ENCODE assay signal across 20 mouse cellular contexts in the genomic region with DNA sequence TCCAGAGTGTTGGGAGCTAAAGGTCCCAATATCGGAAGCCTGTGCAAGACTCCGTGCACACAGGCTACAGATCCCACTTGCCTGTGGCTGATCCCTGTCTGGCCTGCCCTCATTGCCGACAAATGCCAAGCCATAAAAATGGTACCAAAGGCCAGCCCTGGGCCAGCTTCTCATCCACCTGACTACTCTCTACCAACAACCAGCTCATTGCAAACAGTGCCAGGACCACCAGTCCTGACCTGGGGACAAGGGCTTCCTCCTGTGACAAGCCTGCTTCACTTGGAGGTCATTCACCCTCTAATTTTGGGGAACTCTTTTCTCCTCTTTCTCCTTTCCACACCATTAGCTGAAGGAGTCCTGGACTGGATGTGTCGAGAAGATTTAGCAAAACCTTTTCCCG. TPM values are rescaled to one million over a fixed set of nuclear protein-coding genes. Genes with fewer than 3 reads are reported as not detected.
DNase-seq lines count a peak whose midpoint lies in the region; ATAC-seq lines count a peak whose summit lies in the region.
"Had no signal": no experiment of that assay in that cellular context is flagged by ENCODE, and none has a peak within 500 bp of the region (broad histone marks: within the 10 kb centered on the region; RNA-seq: fewer than 3 reads in every experiment).

No protein-coding gene starts in this region.

- peak overlapping the region; percentile 57; the same call in 1 of the 2 replicates for H3K27ac ChIP-seq in forebrain, embryonic 13.5 days
- no peak overlapping the region for H3K27ac ChIP-seq in forebrain, embryonic 10.5 days
- peak overlapping the region; percentile 90 for H3K27ac ChIP-seq in heart, embryonic 15.5 days
- H3K27ac ChIP-seq in heart, embryonic 11.5 days (ENCODE audit: low read depth, low read length) = no peak overlapping the region
- H3K27ac ChIP-seq in macrophage = peak overlapping the region; percentile 97
- H3K27ac ChIP-seq: kidney, embryonic 15.5 days; liver, embryonic 14.5 days had no signal

- H3K79me2 ChIP-seq in macrophage (ENCODE audit: inconsistent target) = peaks cover 95% of the 10 kb centered on the region

- H3K9me3 ChIP-seq in forebrain, embryonic 13.5 days (replicated peaks) = no peaks in the 10 kb centered on the region
- H3K9me3 ChIP-seq in forebrain, embryonic 10.5 days = no peaks in the 10 kb centered on the region
- H3K9me3 ChIP-seq in heart, embryonic 15.5 days (replicated peaks) = no peaks in the 10 kb centered on the region
- no peaks in the 10 kb centered on the region for H3K9me3 ChIP-seq in heart, embryonic 11.5 days (replicated peaks; ENCODE audit: control insufficient read depth, low read length)
- H3K9me3 ChIP-seq in megakaryocyte, embryonic 14.5 days = no peaks in the 10 kb centered on the region
- H3K9me3 ChIP-seq: embryonic facial prominence, embryonic 15.5 days; kidney, embryonic 15.5 days had no signal

- WGBS in forebrain, embryonic 13.5 days = 92% methylated on average over 5 of the region's 5 CpGs
- WGBS in forebrain, embryonic 10.5 days = 88% methylated on average over 5 of the region's 5 CpGs
- WGBS in heart, embryonic 15.5 days = 79% methylated on average over 5 of the region's 5 CpGs
- WGBS in heart, embryonic 11.5 days (ENCODE audit: insufficient replicate concordance) = 74% methylated on average over 5 of the region's 5 CpGs
- WGBS in macrophage (ENCODE audit: missing documents) = 87% methylated on average over 5 of the region's 5 CpGs

- no peak for DNase-seq in forebrain, embryonic 10.5 days (ENCODE audit: extremely low spot score, low spot score)
- DNase-seq: B cell, adult 2 months; cerebellum, adult 18-20 months; gastrocnemius, postnatal 36 days; right cerebral cortex, postnatal 4 days; thymus, adult 18-20 months had no signal

- no peaks in the 10 kb centered on the region for H3K27me3 ChIP-seq in forebrain, embryonic 13.5 days
- no peaks in the 10 kb centered on the region for H3K27me3 ChIP-seq in forebrain, embryonic 10.5 days (ENCODE audit: poor library complexity, severe bottlenecking)
- no peaks in the 10 kb centered on the region for H3K27me3 ChIP-seq in heart, embryonic 15.5 days
- no peaks in the 10 kb centered on the region for H3K27me3 ChIP-seq in heart, embryonic 11.5 days (ENCODE audit: control insufficient read depth, insufficient read depth, low read length)
- H3K27me3 ChIP-seq in megakaryocyte, embryonic 14.5 days (replicated peaks) = no peaks in the 10 kb centered on the region
- H3K27me3 ChIP-seq: embryonic facial prominence, embryonic 15.5 days; kidney, embryonic 15.5 days; Patski had no signal

- ATAC-seq in forebrain, embryonic 13.5 days = no peak
- ATAC-seq in heart, embryonic 15.5 days (replicated peaks; ENCODE audit: insufficient number of reproducible peaks, insufficient read depth, low FRiP score, low read depth) = no peak
- no peak for ATAC-seq in heart, embryonic 11.5 days (replicated peaks; ENCODE audit: insufficient number of reproducible peaks, low FRiP score, low TSS enrichment)
- no peak for ATAC-seq in megakaryocyte, adult 5-6 weeks (ENCODE audit: poor library complexity, severe bottlenecking)
- no peak for ATAC-seq in erythroid progenitor cell, adult 5-6 weeks (replicated peaks; ENCODE audit: low FRiP score, poor library complexity, severe bottlenecking)

- H3K4me2 ChIP-seq in forebrain, embryonic 13.5 days = no peak overlapping the region
- H3K4me2 ChIP-seq in heart, embryonic 15.5 days = no peak overlapping the region
- no peak overlapping the region for H3K4me2 ChIP-seq in heart, embryonic 11.5 days
- H3K4me2 ChIP-seq: embryonic facial prominence, embryonic 15.5 days; kidney, embryonic 15.5 days had no signal

- peaks cover 51% of the 10 kb centered on the region for H3K4me1 ChIP-seq in forebrain, embryonic 13.5 days
- H3K4me1 ChIP-seq in forebrain, embryonic 10.5 days = peaks cover 45% of the 10 kb centered on the region
- peaks cover 76% of the 10 kb centered on the region for H3K4me1 ChIP-seq in heart, embryonic 15.5 days (replicated peaks)
- peaks cover 50% of the 10 kb centered on the region for H3K4me1 ChIP-seq in heart, embryonic 11.5 days (ENCODE audit: control insufficient read depth, insufficient read depth, low read length)
- H3K4me1 ChIP-seq in megakaryocyte, embryonic 14.5 days = peaks cover 97% of the 10 kb centered on the region

- no peak overlapping the region for H3K4me3 ChIP-seq in forebrain, embryonic 13.5 days
- H3K4me3 ChIP-seq in forebrain, embryonic 10.5 days = no peak overlapping the region
- no peak overlapping the region for H3K4me3 ChIP-seq in heart, embryonic 15.5 days
- no peak overlapping the region for H3K4me3 ChIP-seq in heart, embryonic 11.5 days (ENCODE audit: low read depth, low read length)
- H3K4me3 ChIP-seq in megakaryocyte, embryonic 14.5 days (replicated peaks) = peak overlapping the region; percentile 40
- H3K4me3 ChIP-seq in macrophage (ENCODE audit: inconsistent target) = no peak overlapping the region
- H3K4me3 ChIP-seq: embryonic facial prominence, embryonic 15.5 days; kidney, embryonic 15.5 days; left cerebral cortex, adult 2 months had no signal

- H3K9ac ChIP-seq in forebrain, embryonic 13.5 days = no peak overlapping the region
- no peak overlapping the region for H3K9ac ChIP-seq in heart, embryonic 15.5 days
- H3K9ac ChIP-seq in heart, embryonic 11.5 days (ENCODE audit: low read depth, low read length) = no peak overlapping the region
- H3K9ac ChIP-seq: embryonic facial prominence, embryonic 15.5 days; kidney, embryonic 15.5 days; liver, embryonic 14.5 days had no signal

- no peaks in the 10 kb centered on the region for H3K36me3 ChIP-seq in forebrain, embryonic 13.5 days (ENCODE audit: poor library complexity, severe bottlenecking)
- H3K36me3 ChIP-seq in forebrain, embryonic 10.5 days (replicated peaks) = no peaks in the 10 kb centered on the region
- H3K36me3 ChIP-seq in heart, embryonic 15.5 days = no peaks in the 10 kb centered on the region
- no peaks in the 10 kb centered on the region for H3K36me3 ChIP-seq in heart, embryonic 11.5 days (ENCODE audit: control insufficient read depth, insufficient read depth, low read length)
- H3K36me3 ChIP-seq in megakaryocyte, embryonic 14.5 days (replicated peaks; ENCODE audit: low read length) = peaks cover 87% of the 10 kb centered on the region
- no peaks in the 10 kb centered on the region for H3K36me3 ChIP-seq in macrophage (ENCODE audit: inconsistent target)
- H3K36me3 ChIP-seq: embryonic facial prominence, embryonic 15.5 days; kidney, embryonic 15.5 days had no signal

RNA-seq across cellular contexts. Expression of a gene that starts 29.8 kb away (rescaled TPM):
- 18.2 and 19.9 TPM in 2 replicates for polyA plus RNA-seq in forebrain, embryonic 13.5 days (2015; fragmentation: Nextera tagmentation; extraction: Ambion mirVana)
- 24.8 and 27.2 TPM in 2 replicates for polyA plus RNA-seq in forebrain, embryonic 10.5 days (2016; fragmentation: Nextera tagmentation; extraction: Ambion mirVana)
- polyA plus RNA-seq in heart, embryonic 15.5 days (2015; fragmentation: Nextera tagmentation; extraction: Ambion mirVana) = 19.0 and 28.5 TPM in 2 replicates
- 26.3 and 36.3 TPM in 2 replicates for polyA plus RNA-seq in heart, embryonic 11.5 days (2014; fragmentation: Nextera tagmentation; extraction: Ambion mirVana)
- polyA plus RNA-seq in megakaryocyte, embryonic 14.5 days (2012; ENCODE audit: insufficient read depth, low replicate concordance) = 86.3 and 103 TPM in 2 replicates
- 72.8 and 75.0 TPM in 2 replicates for total RNA-seq in megakaryocyte, adult 5-6 weeks (2015)
- total RNA-seq in megakaryocyte, adult 5-6 weeks (2017) = 159 and 164 TPM in 2 replicates
- total RNA-seq in macrophage (2018; cell fraction: chromatin; rRNA removed) = 100 to 1,000 TPM in 19 of 26 experiments, 10 to 100 TPM in 7; 24.5 to 267 (median 142) TPM
- total RNA-seq in macrophage (2018; cell fraction: cytosol; rRNA removed) = 100 to 1,000 TPM in 7 of 26 experiments, 10 to 100 TPM in 19; 56.4 to 109 (median 82.5) TPM
- 100 to 1,000 TPM in 12 of 26 experiments, 10 to 100 TPM in 14; 30.1 to 198 (median 99.8) TPM for total RNA-seq in macrophage (2018; cell fraction: nucleus; rRNA removed)
- 72.6 to 95.1 TPM (median 88.3 TPM) in 3 replicates for polyA plus RNA-seq in macrophage (2018)
- total RNA-seq in erythroid progenitor cell, adult 5-6 weeks (2015; ENCODE audit: low replicate concordance) = 6.5 and 9.6 TPM in 2 replicates
- 12.2 and 13.4 TPM in 2 replicates for total RNA-seq in erythroid progenitor cell, adult 5-6 weeks (2017; ENCODE audit: low replicate concordance)

RNA-seq across cellular contexts. Expression of a gene that starts 58.1 kb away (rescaled TPM):
- 1.4 and 1.8 TPM in 2 replicates for polyA plus RNA-seq in forebrain, embryonic 13.5 days (2015; fragmentation: Nextera tagmentation; extraction: Ambion mirVana)
- polyA plus RNA-seq in forebrain, embryonic 10.5 days (2016; fragmentation: Nextera tagmentation; extraction: Ambion mirVana) = 1.4 and 2.0 TPM in 2 replicates
- polyA plus RNA-seq in heart, embryonic 15.5 days (2015; fragmentation: Nextera tagmentation; extraction: Ambion mirVana) = not detected in 2 replicates
- not detected in 2 replicates for polyA plus RNA-seq in heart, embryonic 11.5 days (2014; fragmentation: Nextera tagmentation; extraction: Ambion mirVana)
- polyA plus RNA-seq in megakaryocyte, embryonic 14.5 days (2012; ENCODE audit: insufficient read depth, low replicate concordance) = 6.9 TPM in 1 of 2 replicates, not detected in the other
- total RNA-seq in megakaryocyte, adult 5-6 weeks (2015) = not detected in 2 replicates
- total RNA-seq in megakaryocyte, adult 5-6 weeks (2017) = not detected in 2 replicates
- total RNA-seq in macrophage (2018; cell fraction: chromatin; rRNA removed) = not detected
- total RNA-seq in macrophage (2018; cell fraction: cytosol; rRNA removed) = not detected
- total RNA-seq in macrophage (2018; cell fraction: nucleus; rRNA removed) = not detected
- not detected in 3 replicates for polyA plus RNA-seq in macrophage (2018)
- not detected in 2 replicates for total RNA-seq in erythroid progenitor cell, adult 5-6 weeks (2015; ENCODE audit: low replicate concordance)
- not detected in 2 replicates for total RNA-seq in erythroid progenitor cell, adult 5-6 weeks (2017; ENCODE audit: low replicate concordance)
- total RNA-seq: gastrocnemius, postnatal 36 days had no signal
- polyA plus RNA-seq: intestine, embryonic 14.5 days; kidney, embryonic 15.5 days; limb, embryonic 11.5 days; Patski had no signal

Comparison
In these comparisons a context has a peak if more than half of its experiments do, and no peak if none do; other contexts are left out.
1. H3K27ac ChIP-seq: peak in forebrain, embryonic 13.5 days (single experiment), heart, embryonic 15.5 days (single experiment) and macrophage (single experiment); none in forebrain, embryonic 10.5 days (single experiment) and heart, embryonic 11.5 days (single experiment).